Mouse (Mus musculus) NIH3T3 (cell line): Measurements from ENCODE around the gene Dusp10.

ENCODE experiments used
- DNase-seq: peaks from one replicate; pipeline ENCODE4 v3.0.0-alpha.2; 2012; ENCODE audit warnings: low read depth

Gene Dusp10

GRCm38 (mm10) chr1:184053711-184054110 is 40.6 kb downstream of the Dusp10 start:
- no peak for DNase-seq

- DNase-seq: no peak
Observed at GRCm38 (mm10) chr1:184054176-184054575, 41.1 kb downstream of the Dusp10 start.

- DNase-seq: no peak
Observed at GRCm38 (mm10) chr1:184058206-184058605, 45.1 kb downstream of the Dusp10 start.

- DNase-seq: peak; percentile 39
Observed at GRCm38 (mm10) chr1:184059814-184060213, 46.7 kb downstream of the Dusp10 start.

- no peak for DNase-seq
Observed at GRCm38 (mm10) chr1:184060381-184060780, 47.3 kb downstream of the Dusp10 start.

- DNase-seq: no peak
Observed at GRCm38 (mm10) chr1:184060828-184061734, 48.0 kb downstream of the Dusp10 start.

GRCm38 (mm10) chr1:184061901-184062300 is 48.8 kb downstream of the Dusp10 start:
- DNase-seq: no peak

- no peak for DNase-seq
Observed at GRCm38 (mm10) chr1:184064306-184064705, 51.2 kb downstream of the Dusp10 start.

GRCm38 (mm10) chr1:184065589-184066361 is 52.7 kb downstream of the Dusp10 start:
- no peak for DNase-seq

GRCm38 (mm10) chr1:184066460-184067287 is 53.6 kb downstream of the Dusp10 start:
- DNase-seq: no peak

GRCm38 (mm10) chr1:184067704-184068558 is 54.8 kb downstream of the Dusp10 start:
- DNase-seq: no peak

- DNase-seq: no peak
Observed at GRCm38 (mm10) chr1:184068971-184069370, 55.9 kb downstream of the Dusp10 start.

- DNase-seq: peak; percentile 68
Observed at GRCm38 (mm10) chr1:184076065-184076464, 63.0 kb downstream of the Dusp10 start.

- peak; percentile 90 for DNase-seq
Observed at GRCm38 (mm10) chr1:184076756-184077155, 63.7 kb downstream of the Dusp10 start.

GRCm38 (mm10) chr1:184079304-184079703 is 66.2 kb downstream of the Dusp10 start:
- DNase-seq: no peak

- peak; percentile 70 for DNase-seq
Observed at GRCm38 (mm10) chr1:184082661-184083060, 69.6 kb downstream of the Dusp10 start.

- DNase-seq: no peak
Observed at GRCm38 (mm10) chr1:184083166-184083565, 70.1 kb downstream of the Dusp10 start.

GRCm38 (mm10) chr1:184084961-184085360 is 71.9 kb downstream of the Dusp10 start:
- DNase-seq: peak; percentile 50

- DNase-seq: no peak
Observed at GRCm38 (mm10) chr1:184090515-184090914, 77.4 kb downstream of the Dusp10 start.

GRCm38 (mm10) chr1:184094914-184095313 is 81.8 kb downstream of the Dusp10 start:
- no peak for DNase-seq

GRCm38 (mm10) chr1:184100414-184100813 is 87.3 kb downstream of the Dusp10 start:
- DNase-seq: no peak
